Mouse (Mus musculus) lung, postnatal 0 days (tissue): ENCODE results near the gene BC029722. TPM values are rescaled to one million over a fixed set of nuclear protein-coding genes. Genes with fewer than 3 reads are reported as not detected.

Experiments used
- ATAC-seq: fragments of 200-750 bp; cut with Nextera tagmentation; 2 replicates; pipeline ENCODE4 v1.8.0; 2017; ENCODE audit warnings: moderate library complexity
- DNase-seq: peaks from one replicate; pipeline ENCODE4 v3.0.0-alpha.2; 2016; ENCODE audit warnings: low spot score
- H3K27ac ChIP-seq: fragments of 300-500 bp; sonication (generic); 2 replicates; pipeline ENCODE4 v1.5.1; 2014; ENCODE audit warnings: antibody characterized with exemption, mild to moderate bottlenecking, low read length, mixed read lengths
- H3K27me3 ChIP-seq: fragments of 300-500 bp; sonication (generic); replicated peaks from 2 replicates; pipeline ENCODE4 v1.6.1; 2014; ENCODE audit warnings: low read length, mixed read lengths; ENCODE audit not compliant: insufficient read depth
- H3K36me3 ChIP-seq: fragments of 300-500 bp; sonication (generic); 2 replicates; pipeline ENCODE4 v1.6.1; 2014; ENCODE audit warnings: low read length, mixed read lengths; ENCODE audit not compliant: insufficient read depth
- H3K4me1 ChIP-seq: fragments of 300-500 bp; sonication (generic); 2 replicates; pipeline ENCODE4 v1.6.1; 2014; ENCODE audit warnings: antibody characterized with exemption, low read depth, low read length, mixed read lengths; ENCODE audit not compliant: insufficient read depth
- H3K4me2 ChIP-seq: fragments of 300-500 bp; sonication (generic); replicated peaks from 2 replicates; pipeline ENCODE4 v1.6.1; 2014; ENCODE audit warnings: low read depth, mild to moderate bottlenecking, low read length, moderate library complexity, mixed read lengths
- H3K4me3 ChIP-seq: fragments of 300-500 bp; sonication (generic); 2 replicates; pipeline ENCODE4 v1.5.1; 2014; ENCODE audit warnings: low read depth, low read length
- H3K9ac ChIP-seq: fragments of 300-500 bp; sonication (generic); replicated peaks from 2 replicates; pipeline ENCODE4 v1.6.1; 2014; ENCODE audit warnings: low read depth, mild to moderate bottlenecking
- H3K9me3 ChIP-seq: fragments of 300-500 bp; sonication (generic); 2 replicates; pipeline ENCODE4 v1.6.1; 2016; ENCODE audit warnings: low read length, mixed read lengths
- CTCF ChIP-seq: IDR thresholded peaks from 2 replicates; pipeline ENCODE4 v1.5.1; 2016; ENCODE audit warnings: antibody characterized with exemption, mild to moderate bottlenecking
- EP300 ChIP-seq: IDR thresholded peaks from 2 replicates; pipeline ENCODE4 v1.6.1; 2016; ENCODE audit warnings: antibody characterized with exemption, mild to moderate bottlenecking, control low read depth
- WGBS: fragments of 180-500 bp; shearing (Covaris S2); extraction: QIAGEN DNeasy Blood & Tissue Kit; methylation state at CpG from one replicate; pipeline ENCODE4 v1.1.7; 2014; 5-methylcytosine and 5-hydroxymethylcytosine counted together
- polyA plus RNA-seq: library from polyadenylated mRNA; unstranded; fragments of >200 nt; fragmentation: Nextera tagmentation; extraction: Ambion mirVana; gene quantifications from 2 replicates; pipeline ENCODE4 v1.2.1, GENCODE M21; 2015

The BC029722 gene
- polyA plus RNA-seq, 1 experiment from 2014 or later, result 32.9 TPM

DNA sequence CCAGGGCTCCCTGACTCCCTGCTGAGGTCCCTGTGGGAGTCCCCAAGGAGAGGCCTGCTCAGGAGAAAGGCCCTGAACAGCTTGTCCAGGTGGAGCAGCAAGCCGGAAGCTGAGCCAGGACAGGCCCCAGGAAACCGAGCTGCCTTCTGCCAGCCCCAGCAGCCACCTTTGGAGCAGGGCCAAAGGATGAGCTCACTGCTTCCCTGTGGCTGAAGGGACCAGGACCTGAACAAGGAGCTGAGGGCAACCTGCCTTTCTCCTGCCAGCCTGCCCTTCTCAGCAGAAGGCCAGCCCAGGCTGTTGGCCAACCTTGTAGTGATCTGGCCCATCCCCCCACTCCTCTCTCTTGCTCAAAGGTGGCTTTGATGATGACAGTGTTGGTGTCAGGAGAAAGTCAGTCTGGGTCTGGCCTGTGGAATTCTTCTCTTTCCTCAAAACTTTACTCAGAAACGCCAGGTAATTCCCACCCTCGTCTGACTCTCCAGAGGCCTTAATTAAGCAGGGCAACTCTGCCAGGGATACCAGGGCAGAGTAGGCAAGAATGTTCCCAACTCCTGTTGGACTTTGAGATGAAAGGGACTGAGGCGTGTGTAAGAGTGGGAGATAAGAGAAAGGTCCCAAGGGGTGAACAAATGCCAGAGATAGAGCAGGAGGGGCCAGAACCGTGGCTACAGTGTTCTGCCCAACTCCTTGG, 13.8 kb downstream of the BC029722 start:
- no peak for ATAC-seq
- no peak for TF ChIP-seq EP300
- TF ChIP-seq CTCF, result no peak
- Histone ChIP-seq H3K9me3 (no peaks in the 10 kb centered on the region), H3K4me1 (no peaks in the 10 kb centered on the region), H3K27ac (no peak overlapping the region), H3K9ac (no peak overlapping the region), H3K4me3 (no peak overlapping the region), H3K27me3 (no peaks in the 10 kb centered on the region), H3K4me2 (no peak overlapping the region), H3K36me3 (no peaks in the 10 kb centered on the region)
- 27% methylated on average over 6 of the region's 6 CpGs for WGBS
- DNase-seq, result no peak

DNA sequence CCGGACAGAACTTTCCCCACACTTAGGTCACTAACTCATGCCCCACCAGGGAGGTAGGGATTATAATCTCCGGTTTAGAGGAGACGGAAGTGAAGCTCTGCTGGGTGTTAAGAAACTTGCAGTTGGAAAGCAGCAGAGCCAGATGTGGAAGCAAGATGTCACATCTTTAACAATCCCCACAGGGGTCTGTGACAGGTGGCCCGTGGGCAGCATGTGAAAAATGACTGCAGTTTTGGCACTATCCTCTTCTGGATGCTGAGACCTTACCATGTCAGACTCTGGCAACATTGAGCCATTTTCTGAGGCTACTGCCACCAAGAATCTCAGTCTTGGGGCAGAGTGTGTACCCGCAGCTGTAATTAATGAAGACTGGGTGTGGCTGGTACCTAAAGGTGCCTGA, 15.2 kb downstream of the BC029722 start:
- Histone ChIP-seq H3K27me3 (no peaks in the 10 kb centered on the region), H3K9me3 (no peaks in the 10 kb centered on the region), H3K4me3 (no peak overlapping the region), H3K9ac (no peak overlapping the region), H3K4me2 (no peak overlapping the region), H3K27ac (no peak overlapping the region), H3K36me3 (no peaks in the 10 kb centered on the region), H3K4me1 (no peaks in the 10 kb centered on the region)
- TF ChIP-seq CTCF (no peak), EP300 (peak; percentile 13; the same call in 1 of the 2 replicates)
- 60% methylated on average over 5 of the region's 5 CpGs for WGBS
- no peak for ATAC-seq
- no peak for DNase-seq

DNA sequence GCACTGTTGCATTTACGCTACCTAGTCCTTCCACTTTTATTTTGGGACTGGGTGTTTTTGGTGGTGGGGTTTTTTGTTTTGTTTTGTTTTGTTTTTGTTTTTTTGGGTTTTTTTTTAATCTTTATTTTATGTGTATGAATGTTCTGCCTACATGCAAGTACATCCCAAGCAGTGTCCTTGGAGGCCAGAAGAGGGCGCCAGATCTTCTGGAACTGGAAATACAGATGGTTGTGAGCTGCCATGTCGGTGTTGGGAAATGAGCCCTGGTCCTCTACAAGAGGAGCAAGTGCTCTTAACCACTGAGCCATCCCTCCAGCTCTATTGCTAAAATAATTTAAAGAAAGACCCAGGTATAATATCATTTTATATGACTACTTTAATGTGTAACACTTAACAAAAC, 16.5 kb downstream of the BC029722 start:
- Histone ChIP-seq H3K27me3 (no peaks in the 10 kb centered on the region), H3K27ac (no peak overlapping the region), H3K9ac (no peak overlapping the region), H3K4me2 (no peak overlapping the region), H3K4me3 (no peak overlapping the region), H3K36me3 (no peaks in the 10 kb centered on the region), H3K4me1 (no peaks in the 10 kb centered on the region), H3K9me3 (no peaks in the 10 kb centered on the region)
- 55% methylated on average over 3 of the region's 3 CpGs for WGBS
- DNase-seq (no peak), ATAC-seq (no peak)
- peak; percentile 53 for TF ChIP-seq CTCF
- TF ChIP-seq EP300, result no peak

DNA sequence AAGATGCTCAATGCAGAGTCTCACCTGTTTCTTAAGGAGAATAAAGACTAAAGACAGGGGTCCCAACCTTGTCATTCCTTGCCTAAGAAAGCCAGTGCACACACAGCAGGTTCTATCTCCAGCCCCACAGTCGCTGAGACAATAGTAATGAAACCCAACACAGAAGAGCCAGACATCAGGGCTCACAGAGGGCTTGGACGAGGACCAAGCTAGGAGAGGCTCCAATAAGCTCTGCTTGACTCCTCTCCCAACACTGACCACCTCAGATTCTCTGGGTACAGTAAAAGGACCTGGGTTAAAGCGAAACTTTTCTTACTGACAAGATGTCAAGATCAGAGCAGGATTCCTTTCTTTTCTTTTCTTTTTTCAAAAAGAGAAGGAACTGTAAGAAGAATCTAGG, 20.6 kb downstream of the BC029722 start:
- Histone ChIP-seq H3K9me3 (no peaks in the 10 kb centered on the region), H3K36me3 (no peaks in the 10 kb centered on the region), H3K27ac (no peak overlapping the region), H3K4me2 (no peak overlapping the region), H3K9ac (no peak overlapping the region), H3K27me3 (no peaks in the 10 kb centered on the region), H3K4me1 (no peaks in the 10 kb centered on the region), H3K4me3 (no peak overlapping the region)
- no peak for TF ChIP-seq CTCF
- TF ChIP-seq EP300, result no peak
- WGBS, result 52% methylated on average over 3 of the region's 3 CpGs
- ATAC-seq (no peak), DNase-seq (no peak)

DNA sequence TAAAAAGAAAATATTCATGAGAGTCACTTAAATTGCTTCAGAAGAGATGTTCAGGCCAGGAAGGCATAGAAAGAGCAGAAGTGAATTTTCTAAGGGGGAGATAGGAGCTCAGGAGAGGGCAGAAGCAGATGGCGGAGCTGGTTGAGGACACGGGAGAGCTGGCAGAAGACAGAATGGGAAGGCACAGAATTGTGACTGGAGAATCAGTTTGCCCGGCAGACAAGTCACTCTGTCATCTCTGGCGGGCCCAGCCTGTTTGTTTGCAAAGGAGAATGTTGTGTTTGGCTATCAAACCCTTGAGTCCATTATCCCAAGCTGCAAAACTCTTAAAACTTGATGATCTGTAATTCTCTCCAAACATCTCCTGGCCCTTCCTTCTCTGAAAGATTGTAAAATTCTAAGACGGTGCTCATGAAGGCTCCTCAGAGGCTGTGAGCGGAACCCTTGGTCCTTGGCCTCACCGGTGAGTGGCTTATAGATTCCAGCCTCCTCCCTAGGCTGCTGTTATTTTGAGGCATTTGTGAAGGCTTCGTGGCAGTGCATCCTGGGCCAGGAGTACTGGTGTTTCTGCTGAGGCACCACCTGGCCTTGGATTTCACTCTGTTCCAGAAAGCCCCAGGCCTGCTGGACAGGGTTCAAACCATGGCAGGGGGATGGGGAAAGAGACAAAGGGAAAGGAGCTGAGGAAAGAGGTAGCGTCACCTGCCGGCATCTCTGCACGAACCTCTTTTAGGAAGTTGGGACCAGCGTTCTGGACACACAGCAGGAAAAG, 24.4 kb downstream of the BC029722 start:
- no peaks in the 10 kb centered on the region for H3K4me1 ChIP-seq
- TF ChIP-seq EP300 (no peak), CTCF (no peak)
- H3K9ac ChIP-seq, result no peak overlapping the region
- 73% methylated on average over 12 of the region's 12 CpGs for WGBS
- no peak overlapping the region for H3K4me3 ChIP-seq
- no peak overlapping the region for H3K4me2 ChIP-seq
- ATAC-seq, result no peak
- no peak overlapping the region for H3K27ac ChIP-seq
- no peaks in the 10 kb centered on the region for H3K36me3 ChIP-seq
- H3K27me3 ChIP-seq, result no peaks in the 10 kb centered on the region
- DNase-seq, result no peak
- no peaks in the 10 kb centered on the region for H3K9me3 ChIP-seq

DNA sequence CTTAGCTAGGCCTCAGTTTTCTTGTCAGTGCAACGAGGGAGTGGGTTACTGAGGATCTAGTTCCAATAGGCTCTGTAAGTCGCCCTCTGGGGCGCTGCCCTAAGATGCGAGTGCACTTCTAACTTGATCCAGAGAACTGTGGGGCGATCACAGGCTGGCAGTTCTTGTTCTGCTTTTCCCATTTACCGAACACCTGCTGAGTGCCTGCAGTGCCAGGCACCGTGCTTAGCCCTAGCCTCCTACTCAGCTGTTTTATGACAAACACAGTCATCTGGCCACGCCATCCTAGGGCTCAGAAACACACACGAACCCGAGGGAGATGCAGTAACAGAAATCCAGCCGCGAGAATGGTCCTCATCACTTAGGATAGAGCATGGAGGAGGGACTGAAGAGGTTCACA, 26.3 kb downstream of the BC029722 start:
- ATAC-seq (no peak), DNase-seq (no peak)
- H3K4me3 ChIP-seq, result no peak overlapping the region
- 33% methylated on average over 12 of the region's 12 CpGs for WGBS
- H3K9ac ChIP-seq, result no peak overlapping the region
- no peaks in the 10 kb centered on the region for H3K27me3 ChIP-seq
- H3K9me3 ChIP-seq, result no peaks in the 10 kb centered on the region
- no peak overlapping the region for H3K4me2 ChIP-seq
- no peaks in the 10 kb centered on the region for H3K4me1 ChIP-seq
- TF ChIP-seq EP300 (no peak), CTCF (no peak)
- H3K36me3 ChIP-seq, result no peaks in the 10 kb centered on the region
- H3K27ac ChIP-seq, result no peak overlapping the region
